Mouse (Mus musculus): ENCODE data around the gene Flad1.

DNA sequence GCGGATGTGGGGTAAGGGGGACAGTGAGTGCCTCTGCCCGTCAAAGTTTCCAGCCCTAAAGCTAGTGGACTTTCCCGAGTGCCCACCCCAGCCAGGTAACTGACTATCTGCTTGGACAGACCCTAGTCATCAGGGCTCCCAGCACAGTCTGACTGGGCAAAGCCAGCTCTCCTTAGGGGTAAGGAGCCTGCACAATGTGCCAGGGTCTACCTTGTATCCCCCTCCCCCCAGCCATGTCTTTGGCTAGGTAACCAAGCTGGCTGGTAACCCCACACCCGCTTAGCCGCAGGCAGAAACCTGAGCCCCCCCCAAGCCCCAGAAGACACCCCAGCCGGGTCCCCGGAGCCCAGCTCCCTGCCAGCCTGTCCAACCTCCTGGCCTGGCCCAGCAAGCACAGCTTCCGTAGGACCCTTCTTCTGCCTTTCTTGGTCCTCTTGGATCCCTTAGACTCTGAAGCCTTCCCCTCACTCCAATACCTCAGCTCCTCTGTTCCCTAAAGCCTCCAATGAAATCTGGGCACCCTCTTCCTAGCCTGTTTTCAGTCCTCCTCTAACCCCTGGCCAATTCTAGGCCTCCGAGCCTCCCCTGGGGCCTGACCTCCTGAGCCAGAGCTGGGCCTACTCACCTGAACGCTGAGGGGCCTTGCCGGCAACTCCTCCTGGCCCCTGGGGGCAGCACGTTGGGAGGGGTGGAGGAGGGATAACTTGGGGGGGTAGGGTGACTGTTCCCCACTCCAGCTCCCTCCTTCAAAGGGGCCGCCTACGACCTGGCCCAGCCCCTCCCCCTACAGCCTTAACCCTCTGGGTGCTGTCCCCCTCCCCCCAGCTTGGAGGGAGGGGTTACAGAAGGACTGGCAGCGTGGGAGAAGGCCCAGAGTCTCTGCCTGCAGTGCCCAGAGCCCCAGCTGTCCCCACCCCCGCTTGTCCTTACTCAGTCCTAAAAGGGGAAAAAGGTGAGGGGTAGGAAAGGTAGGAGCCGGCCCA is 24.9 kb downstream of the Flad1 start:
- TF ChIP-seq POLR2A (IDR thresholded peaks at IDR 0.05; ENCODE audit: low read depth, low read length) (no peak), CTCF (IDR thresholded peaks at IDR 0.05; ENCODE audit: borderline replicate concordance, insufficient read depth, low read length) (no peak)

All from embryonic fibroblast, embryonic 13.5 days (primary cell).